Mouse (Mus musculus) skeletal muscle tissue, postnatal 0 days (tissue): ENCODE measurements around the gene Zfp128. TPM values are rescaled to one million over a fixed set of nuclear protein-coding genes. Genes with fewer than 3 reads are reported as not detected.

Experiments used
- polyA plus RNA-seq: library from polyadenylated mRNA; unstranded; fragments of >200 nt; fragmentation: Nextera tagmentation; extraction: Ambion mirVana; gene quantifications from 2 replicates; pipeline ENCODE4 v1.2.1, GENCODE M21; 2015

Zfp128 gene
- polyA plus RNA-seq, result 1.4 and 1.6 TPM in 2 replicates

DNA sequence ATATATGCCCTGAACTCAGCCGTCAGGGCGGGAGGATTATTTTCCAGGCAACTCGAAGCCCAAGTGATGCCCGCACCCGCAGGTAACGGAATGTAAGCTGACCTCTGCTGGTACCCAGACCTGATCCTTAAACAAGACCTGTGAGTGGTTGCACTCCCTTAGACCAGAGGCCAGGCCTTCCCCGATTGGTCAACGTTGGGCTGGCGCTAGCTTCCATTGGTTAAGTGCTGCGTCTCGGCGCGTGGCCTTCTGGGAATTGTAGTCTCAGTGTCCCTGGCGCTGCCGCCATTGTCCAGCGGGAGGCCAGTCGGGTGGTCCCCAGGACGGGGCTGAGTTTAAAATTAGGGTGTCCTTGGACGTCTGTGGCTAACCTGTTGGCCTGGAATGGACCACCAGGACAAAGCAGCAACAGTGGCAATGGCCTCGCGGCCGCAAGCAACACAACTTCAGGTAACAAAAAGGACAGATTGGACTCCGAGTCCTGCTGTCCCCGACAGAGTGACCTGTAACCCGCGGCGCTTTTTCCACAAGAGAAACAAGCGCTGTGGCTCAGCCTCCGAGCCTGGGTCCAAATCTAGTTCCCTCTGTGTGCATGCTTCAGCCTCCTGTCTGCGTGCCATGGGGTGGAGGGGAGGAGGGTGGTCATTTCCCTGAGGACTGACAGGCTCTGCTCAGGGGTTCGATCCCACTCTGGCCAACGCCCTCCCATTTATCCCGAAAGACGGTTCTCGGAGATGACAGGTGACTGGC is at the start of gene Zfp128:
Gene Zfp128, plus strand, starts transcription at position 267 of the 750 bp plus-strand sequence.

GRCm38 (mm10) chr7:12834162-12835120 is 46.5 kb upstream of the Zfp128 start, which contains the start of gene Zfp110:
Gene Zfp110 (plus strand): TSS chr7:12834761.

DNA sequence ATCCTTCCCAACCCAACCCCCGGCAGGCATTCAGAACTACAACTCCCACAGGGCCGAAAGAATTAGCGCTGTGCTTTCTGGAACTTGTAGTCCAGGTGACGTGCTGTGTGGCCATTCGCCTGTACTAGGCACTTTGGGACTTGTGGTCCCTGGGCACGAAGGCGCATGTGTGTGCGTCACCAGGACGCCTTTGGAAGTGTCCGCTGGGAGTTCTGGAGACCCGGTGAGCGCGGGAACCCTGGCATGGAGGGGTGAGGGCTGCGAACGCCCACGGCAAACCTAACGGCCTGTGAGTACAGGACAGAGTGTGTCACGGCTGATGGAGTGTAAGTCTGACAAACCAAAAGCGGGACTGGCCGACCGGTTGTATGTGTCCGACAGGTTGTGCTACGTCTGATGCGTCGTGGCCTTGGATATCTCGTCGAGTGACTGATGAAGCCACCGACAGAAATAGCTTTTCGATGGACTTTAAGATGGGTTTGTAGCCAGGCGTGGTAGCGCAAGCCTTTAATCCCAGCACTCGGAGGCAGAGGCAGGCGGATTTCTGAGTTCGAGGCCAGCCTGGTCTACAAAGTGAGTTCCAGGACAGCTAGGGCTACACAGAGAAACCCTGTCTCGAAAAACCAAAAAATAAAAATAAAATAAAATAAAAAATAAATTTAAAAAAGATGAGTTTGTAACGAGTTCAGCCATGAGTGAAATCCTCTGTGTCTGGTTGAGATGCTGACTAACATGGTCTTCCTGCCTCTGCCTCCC is 16.9 kb downstream of the Zfp128 start, which contains the start of gene Zscan22:
Gene Zscan22, plus strand, starts transcription at position 161 of the 756 bp plus-strand sequence.

DNA sequence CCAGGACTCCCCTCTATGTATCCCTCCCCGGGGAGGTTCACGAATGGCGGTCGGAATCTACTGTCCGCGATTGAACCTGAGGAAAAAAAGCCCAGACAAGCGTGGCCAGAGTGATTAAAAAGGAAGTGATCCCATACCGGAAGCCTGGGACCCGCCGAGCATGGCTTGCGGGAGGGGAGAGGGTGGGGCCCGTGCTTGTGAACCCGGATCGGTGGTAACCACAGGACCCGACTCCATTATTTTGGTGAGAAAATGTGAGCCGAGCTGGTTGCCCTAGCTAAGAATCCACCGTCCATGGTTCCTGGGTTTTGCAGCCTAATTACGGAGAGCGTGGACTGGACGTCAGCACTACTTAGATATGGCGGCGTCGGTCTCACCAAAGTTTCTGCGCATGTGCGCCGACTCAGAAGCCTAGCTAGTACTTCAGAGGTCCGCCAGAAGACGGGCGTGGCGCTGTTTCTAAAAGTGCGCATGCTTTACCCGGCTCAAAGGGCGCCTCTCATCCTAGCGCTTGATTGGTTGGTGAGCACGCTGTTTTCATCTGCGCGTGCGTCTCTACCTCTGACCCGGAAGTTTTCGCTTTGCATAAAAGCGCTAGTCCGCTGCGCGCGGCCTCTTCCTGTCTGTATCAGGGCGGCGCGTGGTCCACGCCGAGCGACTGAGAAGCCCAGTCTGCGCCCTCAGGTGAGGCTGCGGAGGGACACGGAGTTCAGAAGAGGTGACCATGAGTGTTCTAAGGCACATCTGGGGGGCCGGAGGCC is 40.9 kb downstream of the Zfp128 start, which contains the start of gene Rps5:
Gene Rps5, plus strand, starts transcription at position 586 of the 761 bp plus-strand sequence.

DNA sequence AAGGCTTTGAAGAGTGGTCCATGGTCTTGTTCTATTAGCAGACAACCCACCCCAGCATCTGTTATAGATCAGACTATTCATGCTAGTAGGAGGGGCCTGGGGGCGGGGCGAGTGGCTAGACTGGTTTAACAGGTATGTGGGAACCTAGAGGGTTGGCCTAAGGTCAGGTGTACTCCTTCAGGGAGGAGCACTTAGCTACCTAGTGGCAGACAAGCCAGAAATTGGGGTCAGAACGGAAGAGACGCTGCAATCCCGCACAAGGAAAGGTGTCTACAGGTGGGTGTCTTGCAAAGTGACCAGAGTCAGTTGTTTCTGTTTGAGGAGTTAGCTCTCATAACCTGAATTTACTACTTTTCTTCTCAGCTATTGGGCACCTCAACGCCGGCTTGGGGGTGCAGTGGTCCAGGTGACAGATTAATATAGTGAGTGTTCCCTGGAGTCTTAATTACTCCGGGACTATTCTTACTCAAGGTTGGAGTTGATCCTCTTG is 46.3 kb downstream of the Zfp128 start, which contains the start of gene Rnf225:
Gene Rnf225, plus strand, starts transcription at position 226 of the 490 bp plus-strand sequence.

Other genes starting within 250 kb of the Zfp128 start
- not detected in 2 replicates for gene Vmn2r54, start 240.9 kb upstream of the Zfp128 start, polyA plus RNA-seq
- gene Vmn2r55, start 196.2 kb upstream of the Zfp128 start, polyA plus RNA-seq, result not detected in 2 replicates
- not detected in 2 replicates for gene Vmn2r56, start 146.2 kb upstream of the Zfp128 start, polyA plus RNA-seq
- 5.5 and 6.5 TPM in 2 replicates for gene Zscan18, start 77.5 kb upstream of the Zfp128 start, polyA plus RNA-seq
- gene Zfp329, start 62.3 kb upstream of the Zfp128 start, polyA plus RNA-seq, result 6.8 and 7.2 TPM in 2 replicates
- 15.4 and 16.0 TPM in 2 replicates for gene Zfp110, start 46.4 kb upstream of the Zfp128 start, polyA plus RNA-seq
- 3.4 and 3.5 TPM in 2 replicates for gene Zscan22, start 16.6 kb downstream of the Zfp128 start, polyA plus RNA-seq
- 512 and 672 TPM in 2 replicates for gene Rps5, start 41.1 kb downstream of the Zfp128 start, polyA plus RNA-seq
- gene Rnf225, start 46.2 kb downstream of the Zfp128 start, polyA plus RNA-seq, result 0.15 and 1.4 TPM in 2 replicates
- 3.5 and 3.7 TPM in 2 replicates for gene Zfp324, start 84.7 kb downstream of the Zfp128 start, polyA plus RNA-seq
- gene Zfp446, start 96.7 kb downstream of the Zfp128 start, polyA plus RNA-seq, result 2.3 and 2.8 TPM in 2 replicates
- gene Slc27a5, start 117.0 kb downstream of the Zfp128 start, polyA plus RNA-seq, result 0.28 TPM in 1 of 2 replicates, not detected in the other
- gene Trim28, start 117.9 kb downstream of the Zfp128 start, polyA plus RNA-seq, result 76.9 and 85.0 TPM in 2 replicates
- 8.3 and 8.9 TPM in 2 replicates for gene Zbtb45, start 128.9 kb downstream of the Zfp128 start, polyA plus RNA-seq
- 150 and 176 TPM in 2 replicates for gene Chmp2a, start 153.6 kb downstream of the Zfp128 start, polyA plus RNA-seq
- 117 and 128 TPM in 2 replicates for gene Ube2m, start 157.1 kb downstream of the Zfp128 start, polyA plus RNA-seq
- gene Mzf1, start 173.6 kb downstream of the Zfp128 start, polyA plus RNA-seq, result 0.94 and 0.99 TPM in 2 replicates
- not detected in 2 replicates for gene Vmn1r85, start 214.0 kb downstream of the Zfp128 start, polyA plus RNA-seq
- gene Vmn1r86, start 238.7 kb downstream of the Zfp128 start, polyA plus RNA-seq, result not detected in 2 replicates